Mouse (Mus musculus): ENCODE data around the gene Zbtb48. TPM values are rescaled to one million over a fixed set of nuclear protein-coding genes. Genes with fewer than 3 reads are reported as not detected.

Gene Zbtb48
- polyA plus RNA-seq, 1 experiment = 13.6 TPM

GRCm38 (mm10) chr4:152008622-152009075 is 18.8 kb downstream of the Zbtb48 start, which contains the start of gene Klhl21:
Gene Klhl21 (plus strand): TSS chr4:152008803.
- H3K36me3 ChIP-seq (ENCODE audit: control insufficient read depth, insufficient read depth, low read length) = peaks cover 1% of the 10 kb centered on the region; the same call in 1 of the 2 replicates
- TF ChIP-seq POLR2A (IDR thresholded peaks at IDR 0.05; ENCODE audit: low read depth, low read length) (peak; percentile 95), CTCF (IDR thresholded peaks at IDR 0.05; ENCODE audit: extremely low read depth, insufficient read length, insufficient replicate concordance, low read depth, low read length) (no peak)
- peak within 1 kb of the TSS; percentile 85 for H3K4me3 ChIP-seq (ENCODE audit: low read depth, low read length)
- H3K27ac ChIP-seq (ENCODE audit: insufficient read depth, low read depth, low read length) = peak within 1 kb of the TSS; percentile 83
- WGBS = under 1% methylated on average over 45 of the region's 45 CpGs
- H3K4me1 ChIP-seq (ENCODE audit: control insufficient read depth, insufficient read depth, insufficient read length, low read length) = peaks cover 29% of the 10 kb centered on the region
- H3K27me3 ChIP-seq (ENCODE audit: control insufficient read depth, insufficient read depth, low read length) = no peaks in the 10 kb centered on the region

GRCm38 (mm10) chr4:152008148-152008500 is 19.3 kb downstream of the Zbtb48 start:
- Histone ChIP-seq H3K36me3 (ENCODE audit: control insufficient read depth, insufficient read depth, low read length) (peaks cover 1% of the 10 kb centered on the region; the same call in 1 of the 2 replicates), H3K27me3 (ENCODE audit: control insufficient read depth, insufficient read depth, low read length) (no peaks in the 10 kb centered on the region), H3K27ac (ENCODE audit: insufficient read depth, low read depth, low read length) (peak overlapping the region; percentile 59), H3K4me1 (ENCODE audit: control insufficient read depth, insufficient read depth, insufficient read length, low read length) (peaks cover 28% of the 10 kb centered on the region), H3K4me3 (ENCODE audit: low read depth, low read length) (peak overlapping the region; percentile 85)
- no peak for TF ChIP-seq POLR2A (IDR thresholded peaks at IDR 0.05; ENCODE audit: low read depth, low read length)
- no peak for TF ChIP-seq CTCF (IDR thresholded peaks at IDR 0.05; ENCODE audit: extremely low read depth, insufficient read length, insufficient replicate concordance, low read depth, low read length)
- WGBS = under 1% methylated on average over 14 of the region's 14 CpGs

- WGBS = 17% methylated on average over 8 of the region's 8 CpGs
- peaks cover 23% of the 10 kb centered on the region for H3K4me1 ChIP-seq (ENCODE audit: control insufficient read depth, insufficient read depth, insufficient read length, low read length)
- TF ChIP-seq POLR2A (IDR thresholded peaks at IDR 0.05; ENCODE audit: low read depth, low read length) (peak; percentile 21; the same call in 1 of the 2 replicates), CTCF (IDR thresholded peaks at IDR 0.05; ENCODE audit: extremely low read depth, insufficient read length, insufficient replicate concordance, low read depth, low read length) (no peak)
- peak overlapping the region; percentile 85 for H3K4me3 ChIP-seq (ENCODE audit: low read depth, low read length)
- H3K27me3 ChIP-seq (ENCODE audit: control insufficient read depth, insufficient read depth, low read length) = no peaks in the 10 kb centered on the region
- peak overlapping the region; percentile 59 for H3K27ac ChIP-seq (ENCODE audit: insufficient read depth, low read depth, low read length)
- H3K36me3 ChIP-seq (ENCODE audit: control insufficient read depth, insufficient read depth, low read length) = no peaks in the 10 kb centered on the region
Measured at GRCm38 (mm10) chr4:152007481-152008147, 19.9 kb downstream of the Zbtb48 start.

DNA sequence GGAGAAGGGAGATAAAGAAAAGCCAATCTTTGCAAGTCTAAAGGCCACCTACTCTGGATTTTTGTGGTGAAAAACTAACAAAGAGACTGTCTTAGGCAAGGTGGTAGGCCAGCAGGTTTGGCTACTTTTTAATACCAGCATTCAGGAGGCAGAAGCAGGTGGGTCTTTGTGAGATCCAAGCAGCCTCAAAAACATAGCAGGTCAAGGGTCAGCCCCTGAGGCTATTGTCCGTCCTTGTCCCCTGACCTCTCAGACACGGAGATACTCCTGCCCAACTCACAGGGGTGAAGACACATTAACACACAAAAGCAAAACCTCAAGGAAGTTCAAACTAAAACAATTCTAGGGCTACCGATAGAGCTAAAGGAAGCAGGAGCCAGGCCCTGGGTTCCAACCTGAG is 20.7 kb downstream of the Zbtb48 start:
- peaks cover 16% of the 10 kb centered on the region for H3K4me1 ChIP-seq (ENCODE audit: control insufficient read depth, insufficient read depth, insufficient read length, low read length)
- TF ChIP-seq POLR2A (IDR thresholded peaks at IDR 0.05; ENCODE audit: low read depth, low read length) (no peak), CTCF (IDR thresholded peaks at IDR 0.05; ENCODE audit: extremely low read depth, insufficient read length, insufficient replicate concordance, low read depth, low read length) (no peak)
- H3K4me3 ChIP-seq (ENCODE audit: low read depth, low read length) = no peak overlapping the region
- no peaks in the 10 kb centered on the region for H3K36me3 ChIP-seq (ENCODE audit: control insufficient read depth, insufficient read depth, low read length)
- 82% methylated on average over 3 of the region's 3 CpGs for WGBS
- no peaks in the 10 kb centered on the region for H3K27me3 ChIP-seq (ENCODE audit: control insufficient read depth, insufficient read depth, low read length)
- H3K27ac ChIP-seq (ENCODE audit: insufficient read depth, low read depth, low read length) = no peak overlapping the region

DNA sequence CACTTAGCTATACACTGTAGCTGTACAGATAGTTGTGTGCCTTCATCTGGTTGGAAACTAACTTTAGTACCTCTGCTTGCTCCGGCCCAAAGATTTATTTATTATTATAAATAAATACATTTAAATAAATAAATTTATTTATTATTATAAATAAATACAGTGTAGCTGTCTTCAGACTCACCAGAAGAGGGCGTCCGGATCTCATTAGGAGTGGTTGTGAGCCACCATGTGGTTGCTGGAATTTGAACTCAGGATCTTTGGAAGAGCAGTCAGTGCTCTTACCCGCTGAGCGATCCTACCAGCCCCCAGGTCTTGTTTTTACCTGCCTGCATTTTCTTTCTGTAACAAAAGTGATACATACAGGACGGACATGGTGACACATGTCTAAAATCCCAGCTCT is 21.3 kb downstream of the Zbtb48 start:
- TF ChIP-seq POLR2A (IDR thresholded peaks at IDR 0.05; ENCODE audit: low read depth, low read length) = no peak
- TF ChIP-seq CTCF (IDR thresholded peaks at IDR 0.05; ENCODE audit: extremely low read depth, insufficient read length, insufficient replicate concordance, low read depth, low read length) = peak; percentile 18; the same call in 1 of the 2 replicates
- no peaks in the 10 kb centered on the region for H3K36me3 ChIP-seq (ENCODE audit: control insufficient read depth, insufficient read depth, low read length)
- H3K4me1 ChIP-seq (ENCODE audit: control insufficient read depth, insufficient read depth, insufficient read length, low read length) = peaks cover 9% of the 10 kb centered on the region
- WGBS = 64% methylated on average over 6 of the region's 6 CpGs
- H3K27me3 ChIP-seq (ENCODE audit: control insufficient read depth, insufficient read depth, low read length) = no peaks in the 10 kb centered on the region
- no peak overlapping the region for H3K27ac ChIP-seq (ENCODE audit: insufficient read depth, low read depth, low read length)
- no peak overlapping the region for H3K4me3 ChIP-seq (ENCODE audit: low read depth, low read length)

DNA sequence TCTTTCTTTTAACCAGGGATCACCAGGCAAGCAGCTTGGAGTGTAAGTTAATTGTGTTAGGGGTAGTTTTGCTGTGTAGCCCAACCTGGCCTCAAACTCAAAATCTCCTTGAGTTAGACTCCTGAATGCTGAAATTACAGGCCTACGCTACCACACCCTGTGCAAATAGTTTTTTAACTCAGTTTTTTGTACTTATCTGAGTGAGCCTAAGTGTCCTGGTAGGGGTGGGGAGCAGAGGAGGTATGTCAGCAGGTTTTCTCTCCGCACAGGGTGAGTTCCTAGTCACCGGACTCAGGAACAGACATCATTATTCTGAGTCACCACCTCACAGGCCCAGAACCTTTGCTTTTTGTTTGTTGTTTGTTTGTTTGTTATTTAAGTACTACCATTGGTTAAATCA is 25.4 kb downstream of the Zbtb48 start:
- Histone ChIP-seq H3K4me1 (ENCODE audit: control insufficient read depth, insufficient read depth, insufficient read length, low read length) (no peaks in the 10 kb centered on the region), H3K27me3 (ENCODE audit: control insufficient read depth, insufficient read depth, low read length) (no peaks in the 10 kb centered on the region), H3K4me3 (ENCODE audit: low read depth, low read length) (no peak overlapping the region), H3K27ac (ENCODE audit: insufficient read depth, low read depth, low read length) (no peak overlapping the region), H3K36me3 (ENCODE audit: control insufficient read depth, insufficient read depth, low read length) (no peaks in the 10 kb centered on the region)
- WGBS = 89% methylated on average over 3 of the region's 3 CpGs
- TF ChIP-seq CTCF (IDR thresholded peaks at IDR 0.05; ENCODE audit: extremely low read depth, insufficient read length, insufficient replicate concordance, low read depth, low read length) (no peak), POLR2A (IDR thresholded peaks at IDR 0.05; ENCODE audit: low read depth, low read length) (no peak)

- Histone ChIP-seq H3K4me1 (ENCODE audit: control insufficient read depth, insufficient read depth, insufficient read length, low read length) (no peaks in the 10 kb centered on the region), H3K27ac (ENCODE audit: insufficient read depth, low read depth, low read length) (no peak overlapping the region), H3K4me3 (ENCODE audit: low read depth, low read length) (no peak overlapping the region), H3K36me3 (ENCODE audit: control insufficient read depth, insufficient read depth, low read length) (no peaks in the 10 kb centered on the region), H3K27me3 (ENCODE audit: control insufficient read depth, insufficient read depth, low read length) (no peaks in the 10 kb centered on the region)
- WGBS = 71% methylated on average over 4 of the region's 4 CpGs
- TF ChIP-seq CTCF (IDR thresholded peaks at IDR 0.05; ENCODE audit: extremely low read depth, insufficient read length, insufficient replicate concordance, low read depth, low read length) (no peak), POLR2A (IDR thresholded peaks at IDR 0.05; ENCODE audit: low read depth, low read length) (no peak)
Measured at GRCm38 (mm10) chr4:152001335-152001734, 26.1 kb downstream of the Zbtb48 start.

Measured in small intestine, adult 2 months (tissue).